Mouse (Mus musculus): ENCODE results near the gene Lmbr1l.

Gene Lmbr1l

GRCm38 (mm10) chr15:98869342-98870178, 48.5 kb downstream of the Lmbr1l start:
- no peak for DNase-seq (ENCODE audit: low read depth, low spot score)

GRCm38 (mm10) chr15:98868346-98869063, 49.5 kb downstream of the Lmbr1l start:
- DNase-seq (ENCODE audit: low read depth, low spot score) = no peak

DNA sequence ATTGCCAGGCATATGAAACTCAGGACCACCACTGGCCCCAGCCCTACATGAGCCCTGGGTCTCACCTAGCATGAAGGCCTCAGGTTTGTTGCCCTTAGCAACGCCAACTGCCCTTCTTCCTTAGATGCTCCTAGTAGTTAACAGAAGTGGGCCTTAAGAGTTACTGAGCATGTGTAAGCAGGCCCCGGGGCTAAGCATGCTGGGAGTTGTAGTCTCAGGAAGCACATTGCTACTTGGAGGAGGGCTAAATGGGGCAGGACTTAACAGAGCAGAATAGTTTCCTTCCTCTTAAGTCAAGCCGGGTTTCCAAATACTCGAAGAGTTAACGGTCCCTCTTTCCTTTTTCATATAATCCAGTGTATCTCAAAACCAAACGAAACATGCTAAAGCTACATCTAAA, 50.7 kb downstream of the Lmbr1l start:
- no peak for DNase-seq (ENCODE audit: low read depth, low spot score)

- no peak for DNase-seq (ENCODE audit: low read depth, low spot score)
Measured at GRCm38 (mm10) chr15:98866501-98866900, 51.5 kb downstream of the Lmbr1l start.

GRCm38 (mm10) chr15:98865771-98866170, 52.3 kb downstream of the Lmbr1l start:
- no peak for DNase-seq (ENCODE audit: low read depth, low spot score)

DNA sequence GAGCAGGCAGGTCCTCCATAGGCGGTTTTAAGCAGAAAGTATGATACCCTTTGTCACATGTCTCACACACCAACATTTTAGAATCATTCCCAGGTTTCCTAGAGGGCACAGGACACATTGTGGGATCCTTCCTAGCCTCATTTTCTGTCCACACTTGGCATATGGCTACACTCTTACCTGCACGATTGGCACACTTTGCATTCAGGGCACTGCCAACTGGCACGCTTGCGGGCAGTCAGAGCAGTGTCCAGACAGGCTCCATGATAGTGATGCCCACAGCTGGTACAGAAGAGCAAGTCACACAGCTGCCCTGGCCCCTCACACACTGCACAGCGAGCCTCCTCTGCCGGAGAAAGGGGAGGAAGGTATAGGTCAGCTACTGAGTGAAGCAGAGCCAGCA, 53.1 kb downstream of the Lmbr1l start:
- DNase-seq (ENCODE audit: low read depth, low spot score) = no peak

DNA sequence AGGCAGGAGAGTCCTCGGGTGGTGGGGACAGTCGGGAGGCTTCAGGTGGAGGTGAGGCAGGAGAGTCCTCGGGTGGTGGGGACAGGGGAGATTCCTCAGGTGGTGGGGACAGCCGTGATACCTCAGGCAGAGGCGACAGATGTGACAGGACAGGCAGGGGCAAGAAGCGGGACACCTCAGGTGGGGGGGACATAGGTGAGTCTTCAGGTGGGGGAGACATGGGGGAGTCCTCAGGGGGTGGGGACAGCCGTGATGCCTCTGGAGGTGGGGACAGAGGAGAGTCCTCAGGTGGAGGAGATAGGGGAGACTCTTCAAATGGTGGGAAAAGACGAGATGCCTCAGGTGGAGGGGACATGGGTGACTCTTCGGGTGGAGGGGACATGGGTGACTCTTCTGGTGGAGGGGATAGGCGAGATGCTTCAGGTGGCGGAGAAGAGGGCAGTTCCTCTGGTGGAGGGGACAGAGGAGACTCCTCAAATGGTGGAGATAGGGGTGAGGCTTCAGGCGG, 54.5 kb downstream of the Lmbr1l start:
- DNase-seq (ENCODE audit: low read depth, low spot score) = no peak

DNA sequence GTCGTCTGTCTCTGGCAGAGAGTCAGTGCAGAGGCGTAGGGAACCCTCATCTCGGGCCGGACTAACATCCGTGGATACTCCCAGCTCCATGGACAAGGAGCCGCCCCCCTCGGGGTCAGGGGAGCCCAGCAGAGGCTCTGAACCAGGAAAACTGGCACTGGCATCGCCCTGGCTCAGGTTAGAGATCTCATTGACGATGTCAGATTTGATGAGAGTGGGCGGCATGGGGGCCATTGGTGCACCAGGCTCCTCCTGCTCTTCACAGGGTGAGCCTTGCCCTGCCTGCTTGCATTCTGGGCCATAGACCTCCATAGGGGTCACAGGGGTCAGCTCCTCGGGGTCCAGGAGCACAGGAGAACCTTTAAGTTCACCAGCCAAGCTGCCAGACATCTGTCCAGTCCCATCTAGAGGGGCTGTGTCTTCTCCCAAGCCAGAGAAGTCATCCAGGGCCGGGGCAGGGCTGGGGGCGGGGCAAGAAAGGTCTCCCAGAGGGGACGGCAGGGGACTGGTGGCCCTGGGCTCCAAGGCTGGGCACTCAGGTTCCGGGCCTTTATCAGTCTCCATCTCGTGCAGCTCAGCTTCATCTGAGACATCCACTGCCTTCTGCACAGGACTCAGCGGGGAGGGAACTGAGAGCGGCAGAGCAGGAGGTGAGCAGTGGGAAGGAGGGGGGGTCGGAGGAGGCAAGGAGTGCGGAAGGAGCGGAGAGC, 56.2 kb downstream of the Lmbr1l start:
- DNase-seq (ENCODE audit: low read depth, low spot score) = no peak

- no peak for DNase-seq (ENCODE audit: low read depth, low spot score)
Measured at GRCm38 (mm10) chr15:98860921-98861320, 57.1 kb downstream of the Lmbr1l start.

DNA sequence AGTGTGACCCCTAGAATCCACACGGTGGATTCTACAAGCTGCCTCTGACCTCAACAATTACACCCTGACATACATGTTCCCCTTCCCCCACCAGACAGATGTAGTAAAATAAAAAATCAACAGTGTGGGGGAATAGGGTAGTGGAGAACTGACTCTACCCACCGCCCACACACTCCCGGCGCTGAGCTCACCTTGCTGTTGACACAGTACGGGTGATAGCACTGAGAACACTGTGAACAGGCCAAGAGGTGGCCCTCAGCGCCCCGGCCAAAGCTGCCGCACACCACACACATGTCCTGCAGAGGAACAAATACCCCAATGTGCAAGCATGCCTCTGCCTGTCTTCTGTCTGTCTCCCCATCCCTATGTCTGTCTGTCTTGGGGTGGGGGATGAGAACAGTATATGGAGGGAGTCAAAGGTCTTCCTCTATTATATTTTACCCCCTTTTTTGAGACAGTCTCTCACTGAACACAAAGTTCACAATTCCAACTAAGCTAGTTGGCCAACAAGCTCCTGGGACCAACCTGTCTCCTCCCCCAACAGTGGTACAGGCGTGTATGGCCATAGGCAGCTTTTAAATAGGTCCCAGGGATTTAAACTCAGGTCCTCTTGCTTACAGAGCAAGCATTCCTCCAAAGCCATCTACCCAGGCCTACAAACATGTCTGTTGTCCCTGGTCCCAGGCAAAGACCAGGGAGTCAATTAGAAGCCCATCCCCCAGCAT, 58.5 kb downstream of the Lmbr1l start:
- no peak for DNase-seq (ENCODE audit: low read depth, low spot score)

GRCm38 (mm10) chr15:98854214-98854613, 63.8 kb downstream of the Lmbr1l start:
- DNase-seq (ENCODE audit: low read depth, low spot score) = no peak

Data from mesoderm, embryonic 11.5 days (tissue).